Mouse (Mus musculus): ENCODE data around the gene Olfr1269. TPM values are rescaled to one million over a fixed set of nuclear protein-coding genes. Genes with fewer than 3 reads are reported as not detected.

Olfr1269 gene
- polyA plus RNA-seq (2015; fragmentation: Nextera tagmentation; extraction: Ambion mirVana): not detected in 2 replicates

DNA sequence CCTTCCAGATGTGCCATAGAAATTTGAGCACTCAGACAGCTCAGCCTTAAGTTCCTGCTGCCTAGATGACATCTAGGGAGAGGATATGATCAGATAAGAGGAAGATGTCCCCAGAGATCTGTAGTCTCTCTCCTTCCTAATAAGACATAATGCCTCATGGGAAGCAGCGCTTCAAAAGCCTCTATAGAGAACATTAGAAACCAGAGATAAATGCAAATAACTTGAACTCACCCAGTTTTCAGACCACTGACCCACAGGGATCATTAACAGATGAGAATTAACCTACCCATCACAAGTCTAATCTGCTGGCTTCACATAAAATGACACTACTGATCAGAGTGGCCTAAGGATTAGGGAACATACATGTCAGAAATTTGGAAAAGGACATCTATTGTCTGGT lies at the start of gene Olfr1269:
TSS of gene Olfr1269 (minus strand) at position 101 of the 400 bp plus-strand sequence.
- no peak for ATAC-seq (ENCODE audit: low FRiP score)
- Histone ChIP-seq H3K4me1 (replicated peaks) (no peaks in the 10 kb centered on the region), H3K4me3 (no peak within 1 kb of the TSS), H3K27me3 (no peaks in the 10 kb centered on the region), H3K27ac (no peak within 1 kb of the TSS), H3K9me3 (no peaks in the 10 kb centered on the region), H3K4me2 (no peak within 1 kb of the TSS), H3K36me3 (no peaks in the 10 kb centered on the region), H3K9ac (no peak within 1 kb of the TSS)
- WGBS: 78% methylated on average over 1 of the region's 1 CpGs

- ATAC-seq (ENCODE audit: low FRiP score): no peak
- no peak overlapping the region for H3K4me2 ChIP-seq
- no peaks in the 10 kb centered on the region for H3K4me1 ChIP-seq (replicated peaks)
- H3K9me3 ChIP-seq: no peaks in the 10 kb centered on the region
- no peaks in the 10 kb centered on the region for H3K27me3 ChIP-seq
- H3K36me3 ChIP-seq: no peaks in the 10 kb centered on the region
- H3K27ac ChIP-seq: no peak overlapping the region
- no peak overlapping the region for H3K9ac ChIP-seq
- H3K4me3 ChIP-seq: no peak overlapping the region
- 95% methylated on average over 9 of the region's 9 CpGs for WGBS
Observed at GRCm38 (mm10) chr2:90153916-90154315, 32.7 kb upstream of the Olfr1269 start.

DNA sequence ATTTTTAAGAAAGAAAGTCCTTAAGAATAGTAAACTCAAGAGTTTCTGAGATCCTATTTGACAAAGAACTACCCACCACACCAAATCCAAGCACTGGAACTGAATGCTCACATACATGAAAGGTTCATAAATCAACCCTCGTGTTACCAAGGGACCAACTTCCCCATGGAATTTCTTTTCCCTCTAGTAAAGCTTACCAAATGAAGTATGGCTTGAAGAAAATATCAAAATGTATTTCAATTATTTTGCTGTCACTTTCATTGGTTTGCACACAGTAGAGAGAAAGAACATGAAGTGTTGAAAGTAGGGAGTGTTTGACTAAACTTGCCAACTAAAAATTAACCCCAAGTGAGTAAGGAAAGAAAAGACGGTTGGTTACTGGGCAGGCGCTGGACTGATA lies 31.8 kb upstream of the Olfr1269 start, which contains the start of gene Olfr1270:
TSS of gene Olfr1270 (minus strand) at position 101 of the 400 bp plus-strand sequence.
- H3K9me3 ChIP-seq: no peaks in the 10 kb centered on the region
- ATAC-seq (ENCODE audit: low FRiP score): no peak
- H3K27ac ChIP-seq: no peak within 1 kb of the TSS
- no peaks in the 10 kb centered on the region for H3K4me1 ChIP-seq (replicated peaks)
- no peak within 1 kb of the TSS for H3K4me3 ChIP-seq
- WGBS: 89% methylated on average over 3 of the region's 3 CpGs
- no peak within 1 kb of the TSS for H3K4me2 ChIP-seq
- no peaks in the 10 kb centered on the region for H3K36me3 ChIP-seq
- H3K9ac ChIP-seq: no peak within 1 kb of the TSS
- H3K27me3 ChIP-seq: no peaks in the 10 kb centered on the region

GRCm38 (mm10) chr2:90142196-90142595 lies 21.0 kb upstream of the Olfr1269 start, which contains the start of gene Olfr32:
Gene Olfr32, minus strand, starts transcription at chr2:90142296.
- no peak within 1 kb of the TSS for H3K27ac ChIP-seq
- no peaks in the 10 kb centered on the region for H3K27me3 ChIP-seq
- no peak within 1 kb of the TSS for H3K4me3 ChIP-seq
- ATAC-seq (ENCODE audit: low FRiP score): no peak
- H3K36me3 ChIP-seq: no peaks in the 10 kb centered on the region
- no peaks in the 10 kb centered on the region for H3K9me3 ChIP-seq
- H3K4me2 ChIP-seq: no peak within 1 kb of the TSS
- H3K9ac ChIP-seq: no peak within 1 kb of the TSS
- no peaks in the 10 kb centered on the region for H3K4me1 ChIP-seq (replicated peaks)

GRCm38 (mm10) chr2:90070065-90070464 lies 51.1 kb downstream of the Olfr1269 start:
- Histone ChIP-seq H3K27me3 (no peaks in the 10 kb centered on the region), H3K4me3 (no peak overlapping the region), H3K27ac (no peak overlapping the region), H3K36me3 (no peaks in the 10 kb centered on the region), H3K9me3 (no peaks in the 10 kb centered on the region), H3K9ac (no peak overlapping the region), H3K4me2 (no peak overlapping the region), H3K4me1 (replicated peaks) (no peaks in the 10 kb centered on the region)
- WGBS: 80% methylated on average over 2 of the region's 2 CpGs
- ATAC-seq (ENCODE audit: low FRiP score): no peak

Other genes starting within 250 kb of the Olfr1269 start
- gene Olfr1257, start 243.0 kb downstream of the Olfr1269 start, polyA plus RNA-seq (2015; fragmentation: Nextera tagmentation; extraction: Ambion mirVana): not detected in 2 replicates
- gene Olfr1258, start 194.1 kb downstream of the Olfr1269 start, polyA plus RNA-seq (2015; fragmentation: Nextera tagmentation; extraction: Ambion mirVana): not detected in 2 replicates
- not detected in 2 replicates for gene Olfr1259, start 172.7 kb downstream of the Olfr1269 start, polyA plus RNA-seq (2015; fragmentation: Nextera tagmentation; extraction: Ambion mirVana)
- not detected in 2 replicates for gene Olfr1260, start 147.1 kb downstream of the Olfr1269 start, polyA plus RNA-seq (2015; fragmentation: Nextera tagmentation; extraction: Ambion mirVana)
- not detected in 2 replicates for gene Olfr1261, start 130.2 kb downstream of the Olfr1269 start, polyA plus RNA-seq (2015; fragmentation: Nextera tagmentation; extraction: Ambion mirVana)
- not detected in 2 replicates for gene Olfr1262, start 121.3 kb downstream of the Olfr1269 start, polyA plus RNA-seq (2015; fragmentation: Nextera tagmentation; extraction: Ambion mirVana)
- gene Olfr1263, start 109.3 kb downstream of the Olfr1269 start, polyA plus RNA-seq (2015; fragmentation: Nextera tagmentation; extraction: Ambion mirVana): not detected in 2 replicates
- gene Olfr1264, start 95.8 kb downstream of the Olfr1269 start, polyA plus RNA-seq (2015; fragmentation: Nextera tagmentation; extraction: Ambion mirVana): not detected in 2 replicates
- gene Olfr1265, start 86.1 kb downstream of the Olfr1269 start, polyA plus RNA-seq (2015; fragmentation: Nextera tagmentation; extraction: Ambion mirVana): not detected in 2 replicates
- gene Olfr140, start 57.8 kb downstream of the Olfr1269 start, polyA plus RNA-seq (2015; fragmentation: Nextera tagmentation; extraction: Ambion mirVana): not detected in 2 replicates
- 0.06 TPM in 1 of 2 replicates, not detected in the other for gene Olfr32, start 20.9 kb upstream of the Olfr1269 start, polyA plus RNA-seq (2015; fragmentation: Nextera tagmentation; extraction: Ambion mirVana)
- gene Olfr1270, start 31.7 kb upstream of the Olfr1269 start, polyA plus RNA-seq (2015; fragmentation: Nextera tagmentation; extraction: Ambion mirVana): not detected in 2 replicates
- gene Olfr1506, start 103.1 kb upstream of the Olfr1269 start, polyA plus RNA-seq (2015; fragmentation: Nextera tagmentation; extraction: Ambion mirVana): not detected in 2 replicates
- gene Olfr142, start 136.2 kb upstream of the Olfr1269 start, polyA plus RNA-seq (2015; fragmentation: Nextera tagmentation; extraction: Ambion mirVana): not detected in 2 replicates
- not detected in 2 replicates for gene Olfr1271, start 149.6 kb upstream of the Olfr1269 start, polyA plus RNA-seq (2015; fragmentation: Nextera tagmentation; extraction: Ambion mirVana)
- gene Olfr1272, start 171.4 kb upstream of the Olfr1269 start, polyA plus RNA-seq (2015; fragmentation: Nextera tagmentation; extraction: Ambion mirVana): not detected in 2 replicates
- not detected in 2 replicates for gene Gm13769, start 200.8 kb upstream of the Olfr1269 start, polyA plus RNA-seq (2015; fragmentation: Nextera tagmentation; extraction: Ambion mirVana)